Mouse (Mus musculus): Measurements from ENCODE around the gene Zfp575. TPM values are rescaled to one million over a fixed set of nuclear protein-coding genes. Genes with fewer than 3 reads are reported as not detected.
A peak's percentile ranks its signal among the peaks of the same experiment; 100 is the strongest.
"Not testable (repeated sequence)": the region's sequence is repeated elsewhere in the genome, so short reads cannot be mapped to it uniquely, and the experiment has no call there.

The Zfp575 gene
- polyA plus RNA-seq, 1 experiment from 2014 or later: 3.5 TPM

DNA sequence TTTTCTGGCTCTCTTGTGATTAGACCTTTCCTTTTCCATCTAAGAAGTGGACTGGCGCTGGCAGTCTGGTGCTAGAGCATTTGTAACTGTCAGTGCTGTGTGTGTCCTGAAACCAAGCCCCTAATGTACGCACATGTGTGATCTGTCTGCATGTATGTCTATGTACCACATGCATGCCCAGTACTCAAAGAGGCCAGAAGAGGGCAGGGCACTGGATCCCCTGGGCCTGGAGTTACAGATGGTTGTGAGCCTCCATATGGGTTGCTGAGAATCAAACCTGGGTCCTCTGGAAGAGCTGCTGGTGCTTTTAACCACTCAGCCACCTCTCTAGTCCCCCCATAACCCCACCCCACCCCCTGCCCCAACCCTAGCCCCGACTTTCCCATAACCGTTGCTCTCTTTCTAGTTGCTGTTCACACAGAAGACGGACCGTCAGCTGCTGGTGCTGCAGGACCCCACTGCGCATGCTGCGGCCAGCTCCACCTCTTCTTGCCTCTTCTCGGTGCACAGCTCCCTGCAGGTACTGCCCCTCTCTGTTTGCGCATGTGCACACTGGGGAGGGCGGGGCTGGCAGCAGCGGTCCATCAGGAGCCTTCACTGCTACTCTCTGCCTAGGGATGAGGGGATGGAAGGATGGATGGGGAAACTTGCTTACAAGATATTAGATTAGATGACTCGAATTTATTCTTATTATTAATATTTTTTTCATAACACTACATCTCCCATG lies 32.4 kb upstream of the Zfp575 start:
- Histone ChIP-seq H3K9me3 (replicated peaks; ENCODE audit: control insufficient read depth, low read length) (peaks cover 4% of the 10 kb centered on the region; the same call in 1 of the 2 replicates), H3K4me3 (replicated peaks; ENCODE audit: low read length) (no peak overlapping the region), H3K4me2 (ENCODE audit: low read depth, low read length) (no peak overlapping the region), H3K9ac (ENCODE audit: low read length) (no peak overlapping the region), H3K27ac (ENCODE audit: low read length) (no peak overlapping the region), H3K27me3 (ENCODE audit: control insufficient read depth, insufficient read depth, low read length) (no peaks in the 10 kb centered on the region), H3K36me3 (ENCODE audit: control insufficient read depth, insufficient read depth, low read length) (peaks cover 13% of the 10 kb centered on the region), H3K4me1 (ENCODE audit: control insufficient read depth, insufficient read depth, low read length) (no peaks in the 10 kb centered on the region)
- no peak for ATAC-seq (ENCODE audit: insufficient read depth, low FRiP score)
- WGBS: 71% methylated on average over 13 of the region's 13 CpGs

DNA sequence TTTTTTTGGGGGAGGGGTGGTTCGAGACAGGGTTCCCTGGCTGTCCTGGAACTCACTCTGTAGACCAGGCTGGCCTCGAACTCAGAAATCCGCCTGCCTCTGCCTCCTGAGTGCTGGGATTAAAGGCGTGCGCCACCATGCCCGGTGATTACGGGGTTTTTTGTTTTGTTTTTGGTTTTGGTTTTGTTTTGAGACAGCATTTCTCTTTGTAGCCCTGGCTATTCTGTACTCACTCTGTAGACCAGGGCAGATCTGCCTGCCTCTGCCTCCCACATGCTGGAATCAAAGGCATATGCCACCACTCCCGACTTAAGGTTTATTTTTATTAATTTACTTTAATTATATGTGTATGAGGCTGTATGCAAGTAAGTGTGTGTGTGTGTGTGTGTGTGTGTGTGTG lies 30.9 kb upstream of the Zfp575 start:
- not testable (repeated sequence) for H3K27me3 ChIP-seq (ENCODE audit: control insufficient read depth, insufficient read depth, low read length); H3K9ac ChIP-seq (ENCODE audit: low read length); H3K4me2 ChIP-seq (ENCODE audit: low read depth, low read length); H3K4me1 ChIP-seq (ENCODE audit: control insufficient read depth, insufficient read depth, low read length); H3K9me3 ChIP-seq (replicated peaks; ENCODE audit: control insufficient read depth, low read length); H3K27ac ChIP-seq (ENCODE audit: low read length); ATAC-seq (ENCODE audit: insufficient read depth, low FRiP score); H3K4me3 ChIP-seq (replicated peaks; ENCODE audit: low read length)
- WGBS: 92% methylated on average over 8 of the region's 8 CpGs
- peaks cover 13% of the 10 kb centered on the region for H3K36me3 ChIP-seq (ENCODE audit: control insufficient read depth, insufficient read depth, low read length)

DNA sequence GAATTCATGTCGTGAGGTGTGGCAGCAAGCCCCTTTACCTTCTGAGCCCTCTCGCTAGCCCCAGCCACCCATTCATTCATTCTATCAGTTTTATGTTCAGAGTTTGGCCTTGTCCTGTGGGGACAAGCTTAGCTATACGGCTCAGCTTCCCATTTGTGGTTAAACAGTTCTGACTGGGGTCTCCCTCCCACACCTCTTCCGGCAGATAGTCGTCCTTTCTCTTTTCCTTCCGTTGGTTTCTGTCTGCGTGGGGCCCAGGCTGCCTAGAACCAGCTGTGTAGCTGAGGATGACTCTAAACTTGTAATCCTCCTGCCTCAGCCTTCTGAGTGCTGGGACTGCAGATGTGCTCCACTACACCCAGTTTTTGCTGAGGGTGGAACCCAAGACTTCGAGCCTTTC lies 30.3 kb upstream of the Zfp575 start:
- Histone ChIP-seq H3K27ac (ENCODE audit: low read length) (no peak overlapping the region), H3K9ac (ENCODE audit: low read length) (no peak overlapping the region), H3K9me3 (replicated peaks; ENCODE audit: control insufficient read depth, low read length) (peaks cover 4% of the 10 kb centered on the region; the same call in 1 of the 2 replicates), H3K27me3 (ENCODE audit: control insufficient read depth, insufficient read depth, low read length) (peaks cover 6% of the 10 kb centered on the region; the same call in 1 of the 2 replicates), H3K36me3 (ENCODE audit: control insufficient read depth, insufficient read depth, low read length) (peaks cover 13% of the 10 kb centered on the region), H3K4me3 (replicated peaks; ENCODE audit: low read length) (no peak overlapping the region), H3K4me2 (ENCODE audit: low read depth, low read length) (no peak overlapping the region), H3K4me1 (ENCODE audit: control insufficient read depth, insufficient read depth, low read length) (no peaks in the 10 kb centered on the region)
- 72% methylated on average over 8 of the region's 8 CpGs for WGBS
- ATAC-seq (ENCODE audit: insufficient read depth, low FRiP score): no peak

DNA sequence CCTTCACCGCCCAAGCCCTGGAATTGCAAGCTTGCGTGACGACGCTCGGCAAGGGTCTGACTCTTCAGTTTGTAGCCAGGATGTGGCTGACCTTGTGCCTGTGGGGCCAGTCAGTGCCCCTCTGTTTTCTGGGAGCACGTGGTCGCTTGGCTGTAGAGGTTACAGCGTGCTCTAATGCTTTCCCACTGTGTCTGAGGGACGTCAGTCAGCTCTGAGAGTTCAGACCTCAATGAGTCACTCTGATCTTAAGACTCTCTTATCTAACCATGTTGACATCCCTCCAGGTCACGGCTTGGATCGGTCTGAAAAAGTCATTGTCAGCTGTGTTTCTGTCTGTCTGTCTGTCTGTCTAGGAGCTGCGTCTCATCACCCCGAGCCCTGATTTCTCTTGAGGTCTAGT lies 27.4 kb upstream of the Zfp575 start:
- Histone ChIP-seq H3K4me2 (ENCODE audit: low read depth, low read length) (no peak overlapping the region), H3K4me1 (ENCODE audit: control insufficient read depth, insufficient read depth, low read length) (peaks cover 13% of the 10 kb centered on the region; the same call in 1 of the 2 replicates), H3K4me3 (replicated peaks; ENCODE audit: low read length) (no peak overlapping the region), H3K36me3 (ENCODE audit: control insufficient read depth, insufficient read depth, low read length) (no peaks in the 10 kb centered on the region), H3K9ac (ENCODE audit: low read length) (no peak overlapping the region), H3K9me3 (replicated peaks; ENCODE audit: control insufficient read depth, low read length) (no peaks in the 10 kb centered on the region), H3K27me3 (ENCODE audit: control insufficient read depth, insufficient read depth, low read length) (peaks cover 16% of the 10 kb centered on the region), H3K27ac (ENCODE audit: low read length) (no peak overlapping the region)
- 68% methylated on average over 13 of the region's 13 CpGs for WGBS
- ATAC-seq (ENCODE audit: insufficient read depth, low FRiP score): no peak

DNA sequence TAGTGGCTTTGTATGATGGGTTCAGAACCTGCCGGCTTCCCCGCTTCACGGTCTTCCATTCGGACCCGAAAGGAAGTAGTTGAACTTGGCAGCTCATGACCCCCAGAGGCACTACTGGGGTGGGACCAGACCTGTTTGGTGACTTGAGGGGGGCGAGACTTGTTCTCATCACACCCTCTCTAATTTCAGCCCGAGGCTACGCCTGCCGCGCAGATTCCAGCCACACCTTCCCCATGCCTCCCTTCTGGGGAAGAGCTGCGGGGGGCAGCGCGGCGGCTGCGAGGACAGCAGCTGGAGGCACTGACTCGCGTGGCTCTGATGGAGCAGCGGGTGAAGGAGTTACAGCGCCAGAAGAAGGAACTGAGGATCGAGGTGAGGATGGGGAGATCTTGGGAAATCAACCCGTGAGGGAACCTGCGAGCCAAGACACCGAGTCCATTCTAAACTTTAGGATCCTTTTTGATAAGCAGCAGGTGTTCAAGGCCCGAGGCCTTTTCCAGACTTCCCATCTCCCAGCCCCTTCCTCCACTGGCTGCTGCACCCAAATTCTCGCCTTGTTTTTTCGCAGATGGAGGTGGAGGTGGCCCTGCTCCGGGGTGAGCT lies 25.0 kb upstream of the Zfp575 start:
- Histone ChIP-seq H3K9ac (ENCODE audit: low read length) (peak overlapping the region; percentile 38), H3K4me3 (replicated peaks; ENCODE audit: low read length) (peak overlapping the region; percentile 37), H3K36me3 (ENCODE audit: control insufficient read depth, insufficient read depth, low read length) (no peaks in the 10 kb centered on the region), H3K9me3 (replicated peaks; ENCODE audit: control insufficient read depth, low read length) (no peaks in the 10 kb centered on the region), H3K27me3 (ENCODE audit: control insufficient read depth, insufficient read depth, low read length) (peaks cover 16% of the 10 kb centered on the region), H3K27ac (ENCODE audit: low read length) (no peak overlapping the region), H3K4me2 (ENCODE audit: low read depth, low read length) (peak overlapping the region; percentile 89), H3K4me1 (ENCODE audit: control insufficient read depth, insufficient read depth, low read length) (peaks cover 13% of the 10 kb centered on the region; the same call in 1 of the 2 replicates)
- 5% methylated on average over 27 of the region's 27 CpGs for WGBS
- ATAC-seq (ENCODE audit: insufficient read depth, low FRiP score): no peak

DNA sequence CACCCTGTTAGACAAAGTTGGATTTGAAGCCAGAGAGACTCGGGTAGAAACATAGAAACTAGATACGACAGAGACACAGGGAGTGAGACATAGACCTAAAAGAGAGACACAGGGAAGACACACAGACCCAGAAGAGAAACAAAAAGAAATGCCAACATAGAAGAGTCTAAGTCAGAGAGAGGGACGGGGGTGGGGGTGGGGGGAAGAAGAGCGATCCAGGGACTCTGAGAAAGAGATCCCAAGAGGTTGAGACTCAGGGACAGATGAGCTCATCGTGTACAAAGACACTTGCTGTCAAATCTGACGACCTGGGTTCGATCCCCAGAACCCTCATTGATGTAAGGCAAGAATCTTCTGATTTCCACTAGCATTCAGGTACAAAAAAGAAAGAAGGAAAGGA lies 24.3 kb upstream of the Zfp575 start:
- H3K9ac ChIP-seq (ENCODE audit: low read length): peak overlapping the region; percentile 80
- peaks cover 13% of the 10 kb centered on the region; the same call in 1 of the 2 replicates for H3K4me1 ChIP-seq (ENCODE audit: control insufficient read depth, insufficient read depth, low read length)
- no peak for ATAC-seq (ENCODE audit: insufficient read depth, low FRiP score)
- H3K4me2 ChIP-seq (ENCODE audit: low read depth, low read length): peak overlapping the region; percentile 89
- peaks cover 16% of the 10 kb centered on the region for H3K27me3 ChIP-seq (ENCODE audit: control insufficient read depth, insufficient read depth, low read length)
- H3K27ac ChIP-seq (ENCODE audit: low read length): peak overlapping the region; percentile 38; the same call in 1 of the 2 replicates
- peak overlapping the region; percentile 63 for H3K4me3 ChIP-seq (replicated peaks; ENCODE audit: low read length)
- WGBS: 15% methylated on average over 7 of the region's 7 CpGs
- no peaks in the 10 kb centered on the region for H3K9me3 ChIP-seq (replicated peaks; ENCODE audit: control insufficient read depth, low read length)
- no peaks in the 10 kb centered on the region for H3K36me3 ChIP-seq (ENCODE audit: control insufficient read depth, insufficient read depth, low read length)

DNA sequence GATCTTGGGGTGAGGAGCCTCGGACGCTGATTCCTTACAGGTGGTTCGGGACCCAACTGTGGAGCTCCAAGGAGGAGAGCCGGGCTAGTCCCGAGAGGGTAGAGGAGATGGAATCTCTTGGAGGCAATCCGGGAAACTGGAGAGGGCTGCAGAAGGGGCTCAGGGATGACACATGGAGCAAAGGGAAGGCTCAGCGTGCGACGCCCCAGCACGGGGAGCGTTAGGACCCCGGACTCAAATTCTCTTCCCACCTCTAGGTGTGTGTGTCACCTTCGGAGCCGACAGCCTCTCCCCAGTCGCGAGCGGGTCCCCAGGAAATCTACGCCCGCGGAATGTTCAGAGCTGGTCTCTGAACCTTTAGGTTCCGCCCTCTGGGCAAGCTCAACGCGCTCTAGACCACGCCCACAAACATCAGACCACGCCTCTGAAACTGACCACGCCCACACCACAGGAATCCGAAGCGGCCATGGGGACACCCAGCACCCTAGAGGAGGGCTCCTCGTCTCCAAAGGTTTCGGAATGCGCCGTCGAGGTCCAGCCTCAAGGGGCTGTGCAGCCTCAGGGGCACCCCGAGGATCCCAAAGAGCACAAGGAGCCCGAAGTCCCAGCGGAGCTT lies 23.5 kb upstream of the Zfp575 start:
- H3K9me3 ChIP-seq (replicated peaks; ENCODE audit: control insufficient read depth, low read length): no peaks in the 10 kb centered on the region
- H3K9ac ChIP-seq (ENCODE audit: low read length): peak overlapping the region; percentile 80

DNA sequence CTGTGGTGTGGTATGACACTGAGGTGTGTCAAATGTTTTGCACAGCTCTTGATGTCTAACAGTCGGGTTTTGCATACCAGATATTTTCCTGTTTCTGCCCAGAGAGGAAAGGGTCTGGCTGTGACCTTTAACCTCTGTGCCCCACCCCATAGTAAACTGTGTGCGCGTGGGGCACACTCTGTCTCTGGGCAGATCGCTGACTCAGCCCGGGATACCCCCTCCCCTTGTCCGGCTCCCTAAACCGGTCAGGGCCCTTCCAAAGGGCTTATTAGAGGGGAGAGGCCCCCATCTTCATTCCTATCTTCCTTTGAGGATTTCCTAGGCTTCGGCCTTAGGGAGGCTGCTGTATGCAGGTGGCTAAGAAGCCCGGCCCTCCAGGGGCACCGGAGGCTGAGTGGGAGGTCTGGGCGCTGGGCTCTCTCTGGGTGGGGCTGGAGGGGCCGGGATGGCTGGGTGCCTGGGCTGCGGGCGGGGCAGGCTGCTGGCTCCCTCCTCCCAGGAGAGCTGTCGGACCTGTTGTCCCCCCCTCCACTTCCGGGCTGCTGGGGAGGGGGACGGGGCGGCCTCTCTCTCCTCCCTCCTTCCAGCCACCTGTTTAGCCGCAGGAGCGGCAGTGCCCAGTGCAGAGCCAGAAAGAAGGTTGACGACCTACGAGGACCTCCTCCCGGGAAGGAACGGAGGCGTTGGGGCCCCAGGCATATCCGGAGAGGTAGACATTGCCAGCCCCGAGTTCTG lies 22.9 kb upstream of the Zfp575 start, which contains the start of gene Phldb3:
TSS of gene Phldb3 (plus strand) at position 620 of the 735 bp plus-strand sequence.
- H3K36me3 ChIP-seq (ENCODE audit: control insufficient read depth, insufficient read depth, low read length): no peaks in the 10 kb centered on the region
- H3K4me1 ChIP-seq (ENCODE audit: control insufficient read depth, insufficient read depth, low read length): peaks cover 13% of the 10 kb centered on the region; the same call in 1 of the 2 replicates
- H3K4me2 ChIP-seq (ENCODE audit: low read depth, low read length): peak within 1 kb of the TSS; percentile 89
- peaks cover 16% of the 10 kb centered on the region for H3K27me3 ChIP-seq (ENCODE audit: control insufficient read depth, insufficient read depth, low read length)
- H3K4me3 ChIP-seq (replicated peaks; ENCODE audit: low read length): peak within 1 kb of the TSS; percentile 63
- H3K9ac ChIP-seq (ENCODE audit: low read length): peak within 1 kb of the TSS; percentile 80
- H3K27ac ChIP-seq (ENCODE audit: low read length): peak within 1 kb of the TSS; percentile 83
- WGBS: 3% methylated on average over 27 of the region's 27 CpGs
- no peaks in the 10 kb centered on the region for H3K9me3 ChIP-seq (replicated peaks; ENCODE audit: control insufficient read depth, low read length)
- ATAC-seq (ENCODE audit: insufficient read depth, low FRiP score): peak; percentile 82

More for the DNA sequence above, 23.5 kb upstream of the Zfp575 start:
- Histone ChIP-seq H3K27ac (ENCODE audit: low read length) (peak overlapping the region; percentile 83), H3K27me3 (ENCODE audit: control insufficient read depth, insufficient read depth, low read length) (peaks cover 16% of the 10 kb centered on the region), H3K4me2 (ENCODE audit: low read depth, low read length) (peak overlapping the region; percentile 89), H3K36me3 (ENCODE audit: control insufficient read depth, insufficient read depth, low read length) (no peaks in the 10 kb centered on the region), H3K4me1 (ENCODE audit: control insufficient read depth, insufficient read depth, low read length) (peaks cover 13% of the 10 kb centered on the region; the same call in 1 of the 2 replicates), H3K4me3 (replicated peaks; ENCODE audit: low read length) (peak overlapping the region; percentile 63)
- under 1% methylated on average over 36 of the region's 36 CpGs for WGBS
- ATAC-seq (ENCODE audit: insufficient read depth, low FRiP score): peak; percentile 86
